Mouse (Mus musculus) stomach, postnatal 0 days (tissue): Measurements from ENCODE around the gene Dhx37. TPM values are rescaled to one million over a fixed set of nuclear protein-coding genes. Genes with fewer than 3 reads are reported as not detected.

Experiments used
- ATAC-seq: fragments of 200-750 bp; cut with Nextera tagmentation; 2 replicates; pipeline ENCODE4 v1.8.0; 2017; ENCODE audit not compliant: low FRiP score, low TSS enrichment
- DNase-seq: peaks from one replicate; pipeline ENCODE4 v3.0.0-alpha.2; 2016; ENCODE audit warnings: low spot score
- H3K27ac ChIP-seq: fragments of 300-500 bp; sonication (generic); replicated peaks from 2 replicates; pipeline ENCODE4 v1.5.1; 2014; ENCODE audit warnings: mild to moderate bottlenecking, control low read depth
- H3K27me3 ChIP-seq: fragments of 300-500 bp; sonication (generic); 2 replicates; pipeline ENCODE4 v1.6.1; 2014; ENCODE audit warnings: low read length; ENCODE audit not compliant: control insufficient read depth, insufficient read depth
- H3K36me3 ChIP-seq: fragments of 300-500 bp; sonication (generic); 2 replicates; pipeline ENCODE4 v1.6.1; 2014; ENCODE audit warnings: low read length, mixed read lengths; ENCODE audit not compliant: control insufficient read depth, insufficient read depth
- H3K4me1 ChIP-seq: fragments of 300-500 bp; sonication (generic); replicated peaks from 2 replicates; pipeline ENCODE4 v1.6.1; 2014; ENCODE audit warnings: antibody characterized with exemption; ENCODE audit not compliant: control insufficient read depth, insufficient read depth
- H3K4me2 ChIP-seq: fragments of 300-500 bp; sonication (generic); replicated peaks from 2 replicates; pipeline ENCODE4 v1.6.1; 2014; ENCODE audit warnings: low read depth, mild to moderate bottlenecking, control low read depth, moderate library complexity
- H3K4me3 ChIP-seq: fragments of 300-500 bp; sonication (generic); 2 replicates; pipeline ENCODE4 v1.5.1; 2014; ENCODE audit warnings: low read depth, low read length, control low read depth
- H3K9ac ChIP-seq: fragments of 300-500 bp; sonication (generic); 2 replicates; pipeline ENCODE4 v1.6.1; 2014; ENCODE audit warnings: mild to moderate bottlenecking, low read length, control low read depth, mixed read lengths
- H3K9me3 ChIP-seq: fragments of 300-500 bp; sonication (generic); 2 replicates; pipeline ENCODE4 v1.6.1; 2016; ENCODE audit warnings: low read length; ENCODE audit not compliant: control insufficient read depth
- CTCF ChIP-seq: IDR thresholded peaks from 2 replicates; pipeline ENCODE4 v1.5.1; 2016; ENCODE audit warnings: antibody characterized with exemption, low read depth, mild to moderate bottlenecking, moderate library complexity
- EP300 ChIP-seq: optimal IDR thresholded peaks from 2 replicates; pipeline ENCODE3; 2016; ENCODE audit warnings: antibody characterized with exemption
- WGBS: fragments of 180-500 bp; shearing (Covaris S2); extraction: QIAGEN DNeasy Blood & Tissue Kit; methylation state at CpG from one replicate; pipeline ENCODE4 v1.1.7; 2014; 5-methylcytosine and 5-hydroxymethylcytosine counted together
- polyA plus RNA-seq: library from polyadenylated mRNA; unstranded; fragments of >200 nt; fragmentation: Nextera tagmentation; extraction: Ambion mirVana; gene quantifications from 2 replicates; pipeline ENCODE4 v1.2.1, GENCODE M21; 2015

The Dhx37 gene
- polyA plus RNA-seq, 1 experiment from 2014 or later = 3.3 TPM

DNA sequence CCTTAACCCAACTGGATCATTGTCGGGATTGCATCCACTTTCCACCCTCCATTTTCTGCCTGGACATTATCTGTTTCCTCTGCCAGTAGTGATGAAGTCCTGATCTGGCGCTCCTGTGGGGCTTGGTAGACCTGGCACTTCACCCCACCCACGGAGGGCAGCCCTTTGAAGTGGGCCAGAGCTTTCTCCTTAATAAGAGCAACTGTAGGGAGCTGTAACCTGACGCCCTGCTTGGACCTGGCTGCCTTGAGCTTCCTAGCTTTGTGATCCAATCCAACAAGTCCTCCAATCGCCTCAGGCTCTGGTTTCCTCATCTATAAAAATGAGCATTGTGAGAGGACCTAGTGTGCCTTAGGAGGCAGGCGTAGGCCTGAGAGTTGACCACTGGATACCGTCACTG lies 43.6 kb upstream of the Dhx37 start:
- peak overlapping the region; percentile 77; the same call in 1 of the 2 replicates for H3K4me3 ChIP-seq
- no peaks in the 10 kb centered on the region for H3K27me3 ChIP-seq
- TF ChIP-seq CTCF (no peak), EP300 (no peak)
- 62% methylated on average over 7 of the region's 7 CpGs for WGBS
- H3K9me3 ChIP-seq = no peaks in the 10 kb centered on the region
- DNase-seq (no peak), ATAC-seq (no peak)
- no peak overlapping the region for H3K9ac ChIP-seq
- peak overlapping the region; percentile 85 for H3K4me2 ChIP-seq
- no peak overlapping the region for H3K27ac ChIP-seq
- no peaks in the 10 kb centered on the region for H3K36me3 ChIP-seq
- H3K4me1 ChIP-seq = peaks cover 5% of the 10 kb centered on the region; the same call in 1 of the 2 replicates

DNA sequence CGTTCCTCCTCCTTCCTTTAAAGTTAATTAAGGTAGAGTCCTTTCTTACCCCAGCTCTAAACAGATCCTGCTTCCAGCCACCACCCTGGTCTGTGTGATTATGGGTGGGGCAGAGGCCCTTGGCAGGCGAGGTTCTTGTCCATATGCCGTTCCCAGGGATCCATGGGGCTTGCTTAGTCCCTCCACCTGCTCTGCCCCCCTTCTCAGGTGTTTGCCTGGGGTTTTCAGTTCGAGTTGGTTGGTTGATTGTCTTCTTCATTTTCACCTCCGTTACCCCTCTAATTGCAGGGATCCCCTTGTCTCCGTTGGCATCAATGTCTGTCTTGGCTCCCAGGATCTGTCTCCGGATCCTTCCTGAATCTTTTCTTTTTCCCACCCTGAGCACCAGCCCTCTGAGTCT lies 42.9 kb upstream of the Dhx37 start:
- peak overlapping the region; percentile 77 for H3K4me3 ChIP-seq
- H3K9ac ChIP-seq = peak overlapping the region; percentile 71
- DNase-seq = peak; percentile 52
- H3K36me3 ChIP-seq = no peaks in the 10 kb centered on the region
- peaks cover 5% of the 10 kb centered on the region; the same call in 1 of the 2 replicates for H3K4me1 ChIP-seq
- 42% methylated on average over 7 of the region's 7 CpGs for WGBS
- no peak; the same call in 1 of the 2 replicates for ATAC-seq
- TF ChIP-seq CTCF (no peak), EP300 (no peak)
- H3K27me3 ChIP-seq = no peaks in the 10 kb centered on the region
- no peaks in the 10 kb centered on the region for H3K9me3 ChIP-seq
- H3K4me2 ChIP-seq = peak overlapping the region; percentile 85
- H3K27ac ChIP-seq = 0 out of 2 replicates have a peak overlapping the region, but pooled peaks have one; percentile 81

DNA sequence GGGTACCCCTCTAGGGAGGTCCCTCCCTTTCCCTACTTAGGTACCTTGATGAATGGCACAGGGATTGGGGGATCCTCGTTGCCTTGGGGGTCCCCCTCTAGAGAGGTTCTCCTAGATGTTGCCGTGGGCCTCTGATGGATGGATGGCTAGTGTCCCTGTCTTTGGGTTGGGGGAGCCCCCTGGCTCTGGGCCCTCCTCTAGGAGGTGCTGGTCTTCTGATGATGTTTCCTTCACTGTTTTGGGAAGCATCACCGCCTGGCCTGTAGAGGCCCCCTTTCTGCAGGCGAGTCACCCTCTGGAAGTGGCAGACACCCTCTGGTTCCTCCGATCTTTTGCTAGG lies 42.3 kb upstream of the Dhx37 start:
- DNase-seq (no peak), ATAC-seq (no peak)
- H3K4me2 ChIP-seq = peak overlapping the region; percentile 85
- no peaks in the 10 kb centered on the region for H3K9me3 ChIP-seq
- no peaks in the 10 kb centered on the region for H3K36me3 ChIP-seq
- peak overlapping the region; percentile 81; the same call in 1 of the 2 replicates for H3K27ac ChIP-seq
- TF ChIP-seq EP300 (no peak), CTCF (peak; percentile 48)
- no peaks in the 10 kb centered on the region for H3K27me3 ChIP-seq
- peak overlapping the region; percentile 77 for H3K4me3 ChIP-seq
- H3K9ac ChIP-seq = peak overlapping the region; percentile 71
- peaks cover 5% of the 10 kb centered on the region; the same call in 1 of the 2 replicates for H3K4me1 ChIP-seq
- 6% methylated on average over 5 of the region's 5 CpGs for WGBS

DNA sequence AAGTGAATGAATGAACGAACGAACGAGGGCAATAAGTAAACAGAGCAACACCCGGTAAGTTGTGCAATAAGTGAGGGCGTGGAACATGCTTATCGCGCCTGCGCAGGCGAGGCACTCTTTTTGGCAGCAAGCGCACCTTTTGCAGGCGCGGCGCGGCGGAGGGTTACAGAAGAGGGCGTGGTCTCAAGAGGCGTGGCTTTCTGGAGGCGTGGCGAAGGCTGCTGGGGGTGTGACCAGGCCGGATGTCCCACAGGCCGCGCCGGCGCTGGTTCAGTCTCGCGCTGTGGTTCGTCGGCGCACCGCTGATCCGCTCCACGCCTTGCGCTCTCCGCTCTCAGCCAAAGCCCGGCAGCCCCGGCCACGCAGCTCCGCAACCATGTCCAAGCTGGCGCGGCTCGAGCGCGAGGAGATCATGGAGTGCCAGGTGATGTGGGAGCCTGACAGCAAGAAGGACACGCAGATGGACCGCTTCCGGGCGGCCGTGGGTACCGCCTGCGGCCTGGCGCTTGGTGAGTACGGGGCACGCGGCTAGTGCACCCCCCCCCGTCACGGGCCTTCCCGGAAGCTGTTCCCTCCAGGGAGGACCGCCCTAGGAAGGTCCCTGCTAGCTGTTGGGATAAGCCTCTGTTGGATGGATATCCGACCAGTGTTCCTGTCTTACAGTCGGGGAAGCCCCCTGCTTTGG lies 41.8 kb upstream of the Dhx37 start, which contains the start of gene Aacs:
TSS of gene Aacs (plus strand) at position 214 of the 685 bp plus-strand sequence.
- Histone ChIP-seq H3K4me1 (peaks cover 5% of the 10 kb centered on the region; the same call in 1 of the 2 replicates), H3K4me3 (peak within 1 kb of the TSS; percentile 77)

DNA sequence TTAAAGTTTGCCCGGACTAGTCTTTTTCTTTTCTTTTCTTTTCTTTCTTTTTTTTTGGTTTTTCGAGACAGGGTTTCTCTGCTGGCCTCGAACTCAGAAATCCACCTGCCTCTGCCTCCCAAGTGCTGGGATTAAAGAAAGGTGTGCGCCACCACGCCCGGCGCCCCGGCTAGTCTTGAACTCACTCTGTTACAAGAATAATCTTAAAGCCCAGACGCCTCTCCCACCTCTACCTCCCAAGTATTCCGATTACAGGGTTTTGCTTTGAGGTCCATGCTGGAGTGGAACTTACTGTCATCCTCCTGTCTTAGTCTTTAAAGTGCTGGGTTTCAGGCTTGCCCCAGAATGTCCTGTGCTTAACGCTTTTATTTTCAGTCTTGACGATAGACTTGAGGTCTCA lies 41.1 kb upstream of the Dhx37 start:
- Histone ChIP-seq H3K4me3 (peak overlapping the region; percentile 77), H3K9me3 (no peaks in the 10 kb centered on the region), H3K27me3 (no peaks in the 10 kb centered on the region), H3K36me3 (no peaks in the 10 kb centered on the region), H3K4me2 (peak overlapping the region; percentile 85), H3K9ac (peak overlapping the region; percentile 50), H3K27ac (no peak overlapping the region), H3K4me1 (peaks cover 5% of the 10 kb centered on the region; the same call in 1 of the 2 replicates)
- no peak for DNase-seq
- 59% methylated on average over 12 of the region's 12 CpGs for WGBS
- TF ChIP-seq CTCF (no peak), EP300 (no peak)
- no peak for ATAC-seq

More for the DNA sequence above, 41.8 kb upstream of the Dhx37 start, which contains the start of gene Aacs:
- Histone ChIP-seq H3K36me3 (no peaks in the 10 kb centered on the region), H3K9ac (peak within 1 kb of the TSS; percentile 71), H3K9me3 (no peaks in the 10 kb centered on the region), H3K27me3 (no peaks in the 10 kb centered on the region), H3K27ac (peak within 1 kb of the TSS; percentile 81), H3K4me2 (peak within 1 kb of the TSS; percentile 85)
- peak; percentile 98 for DNase-seq
- no peak; the same call in 1 of the 2 replicates for TF ChIP-seq CTCF
- no peak for TF ChIP-seq EP300
- ATAC-seq = peak; percentile 93
- under 1% methylated on average over 58 of the region's 60 CpGs for WGBS
